Comparison of ENCODE assay signal across 9 mouse cellular contexts in the genomic region with DNA sequence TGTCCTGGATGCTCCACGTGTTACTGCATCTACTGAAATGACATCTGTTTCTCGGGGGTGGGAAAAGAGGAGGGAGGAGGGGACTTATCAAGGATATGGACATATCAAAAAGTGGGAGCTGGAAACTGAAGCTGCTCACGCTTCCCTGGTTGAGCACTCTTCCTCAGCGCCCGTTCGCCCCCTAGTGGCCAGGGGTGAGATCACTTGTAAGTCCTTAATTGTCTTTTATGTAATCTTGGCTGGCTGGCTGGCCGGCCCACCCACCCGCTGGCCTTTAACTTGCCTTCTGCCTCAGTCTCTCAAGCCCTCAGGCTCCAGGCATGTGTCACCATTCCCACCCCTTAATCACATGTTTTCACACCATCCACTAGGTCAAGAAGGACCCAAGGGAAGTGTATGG. TPM values are rescaled to one million over a fixed set of nuclear protein-coding genes. Genes with fewer than 3 reads are reported as not detected.
DNase-seq lines count a peak whose midpoint lies in the region; ATAC-seq lines count a peak whose summit lies in the region.
"Had no signal": no experiment of that assay in that cellular context is flagged by ENCODE, and none has a peak within 500 bp of the region (broad histone marks: within the 10 kb centered on the region; RNA-seq: fewer than 3 reads in every experiment).

No protein-coding gene starts in this region.

- no peaks in the 10 kb centered on the region for H3K9me3 ChIP-seq in kidney, embryonic 14.5 days (ENCODE audit: control insufficient read depth, low read length)
- no peaks in the 10 kb centered on the region for H3K9me3 ChIP-seq in forebrain, embryonic 16.5 days (ENCODE audit: control insufficient read depth, low read length)
- no peaks in the 10 kb centered on the region for H3K9me3 ChIP-seq in hindbrain, embryonic 14.5 days (ENCODE audit: control insufficient read depth, low read length)

- peaks cover 74% of the 10 kb centered on the region for H3K36me3 ChIP-seq in kidney, embryonic 14.5 days (ENCODE audit: control insufficient read depth, insufficient read depth, low read length)
- H3K36me3 ChIP-seq in forebrain, embryonic 16.5 days (ENCODE audit: control insufficient read depth, insufficient read depth) = peaks cover 15% of the 10 kb centered on the region
- peaks cover 70% of the 10 kb centered on the region for H3K36me3 ChIP-seq in hindbrain, embryonic 14.5 days (replicated peaks; ENCODE audit: control insufficient read depth, insufficient read depth)
- H3K36me3 ChIP-seq in splenic B cell, adult 2 months (ENCODE audit: control insufficient read depth, insufficient read depth, low read length, poor library complexity, severe bottlenecking) = peaks cover 3% of the 10 kb centered on the region; the same call in 1 of the 2 replicates

- intact Hi-C loops in left cerebral cortex, postnatal 25 days (cut with DNase I) = loop anchor here (2.0 kb wide), 1 partner anchor 111 kb away; no protein-coding TSS in a partner anchor

- H3K27ac ChIP-seq in kidney, embryonic 14.5 days (ENCODE audit: low read depth, low read length) = no peak overlapping the region
- no peak overlapping the region for H3K27ac ChIP-seq in forebrain, embryonic 16.5 days (ENCODE audit: low read length)
- peak overlapping the region; percentile 16; the same call in 1 of the 2 replicates for H3K27ac ChIP-seq in hindbrain, embryonic 14.5 days

- no peaks in the 10 kb centered on the region for H3K27me3 ChIP-seq in kidney, embryonic 14.5 days (ENCODE audit: control insufficient read depth, insufficient read depth, low read length)
- H3K27me3 ChIP-seq in forebrain, embryonic 16.5 days (replicated peaks; ENCODE audit: control insufficient read depth, insufficient read depth, low read length) = no peaks in the 10 kb centered on the region
- no peaks in the 10 kb centered on the region for H3K27me3 ChIP-seq in hindbrain, embryonic 14.5 days (ENCODE audit: control insufficient read depth, insufficient read depth, low read length)
- H3K27me3 ChIP-seq in splenic B cell, adult 2 months (ENCODE audit: control insufficient read depth, insufficient read depth, low read length, poor library complexity, severe bottlenecking) = no peaks in the 10 kb centered on the region

- H3K4me1 ChIP-seq in kidney, embryonic 14.5 days (ENCODE audit: control insufficient read depth, insufficient read depth, low read length) = peaks cover 7% of the 10 kb centered on the region; the same call in 1 of the 2 replicates
- peaks cover 28% of the 10 kb centered on the region for H3K4me1 ChIP-seq in forebrain, embryonic 16.5 days (replicated peaks; ENCODE audit: control insufficient read depth, insufficient read depth, low read length)
- H3K4me1 ChIP-seq in hindbrain, embryonic 14.5 days (replicated peaks; ENCODE audit: control insufficient read depth, insufficient read depth, low read length) = peaks cover 29% of the 10 kb centered on the region

- H3K9ac ChIP-seq in kidney, embryonic 14.5 days (ENCODE audit: low read depth, low read length) = no peak overlapping the region
- H3K9ac ChIP-seq in forebrain, embryonic 16.5 days (replicated peaks; ENCODE audit: low read depth, low read length) = no peak overlapping the region
- no peak overlapping the region for H3K9ac ChIP-seq in hindbrain, embryonic 14.5 days

- WGBS in kidney, embryonic 14.5 days = 3% methylated on average over 8 of the region's 8 CpGs
- WGBS in forebrain, embryonic 16.5 days = 0% methylated on average over 8 of the region's 8 CpGs
- WGBS in hindbrain, embryonic 14.5 days = 2% methylated on average over 8 of the region's 8 CpGs

- H3K4me2 ChIP-seq in kidney, embryonic 14.5 days (replicated peaks; ENCODE audit: low read depth, low read length) = no peak overlapping the region
- H3K4me2 ChIP-seq in forebrain, embryonic 16.5 days (ENCODE audit: low read length) = no peak overlapping the region
- no peak overlapping the region for H3K4me2 ChIP-seq in hindbrain, embryonic 14.5 days (replicated peaks)

- no peak for ATAC-seq in kidney, embryonic 14.5 days (ENCODE audit: low FRiP score, low TSS enrichment)
- peak; percentile 26 for ATAC-seq in cerebellum, adult (ENCODE audit: insufficient number of reproducible peaks, low FRiP score, low TSS enrichment)
- ATAC-seq in forebrain, embryonic 16.5 days = peak; percentile 24; the same call in 1 of the 2 replicates
- ATAC-seq in hindbrain, embryonic 14.5 days (ENCODE audit: low FRiP score) = no peak

- DNase-seq in kidney, adult 11 months = peak; percentile 76
- peak; percentile 93 for DNase-seq in hindbrain, embryonic 14.5 days (ENCODE audit: low spot score)
- DNase-seq in left cerebral cortex, postnatal 25 days (ENCODE audit: low spot score in 2 of 2) = peak; percentile 85 to 91
- peak; percentile 80 for DNase-seq in naive thymus-derived CD4-positive, alpha-beta T cell, adult 2 months (ENCODE audit: low read depth)
- peak; percentile 78 for DNase-seq in splenic B cell, adult 2 months (ENCODE audit: low read depth, low spot score)

- H3K4me3 ChIP-seq in kidney, embryonic 14.5 days (ENCODE audit: low read length) = no peak overlapping the region
- no peak overlapping the region for H3K4me3 ChIP-seq in forebrain, embryonic 16.5 days (replicated peaks; ENCODE audit: low read length)
- H3K4me3 ChIP-seq in hindbrain, embryonic 14.5 days (replicated peaks; ENCODE audit: low read length) = no peak overlapping the region

RNA-seq across cellular contexts. Expression of a gene that starts 34.1 kb away (rescaled TPM):
- polyA plus RNA-seq in kidney, embryonic 14.5 days (2014; fragmentation: Nextera tagmentation; extraction: Ambion mirVana) = 19.7 and 24.7 TPM in 2 replicates
- 57.0 and 58.6 TPM in 2 replicates for polyA plus RNA-seq in forebrain, embryonic 16.5 days (2015; fragmentation: Nextera tagmentation; extraction: Ambion mirVana)
- polyA plus RNA-seq in hindbrain, embryonic 14.5 days (2014; fragmentation: Nextera tagmentation; extraction: Ambion mirVana) = 66.3 and 73.1 TPM in 2 replicates
- total RNA-seq in left cerebral cortex, postnatal 25 days (2021) = 100 to 1,000 TPM; 505 to 511 TPM

RNA-seq across cellular contexts. Expression of a gene that starts 38.4 kb away (rescaled TPM):
- polyA plus RNA-seq in kidney, embryonic 14.5 days (2014; fragmentation: Nextera tagmentation; extraction: Ambion mirVana) = 23.8 and 25.7 TPM in 2 replicates
- 37.3 and 45.4 TPM in 2 replicates for polyA plus RNA-seq in forebrain, embryonic 16.5 days (2015; fragmentation: Nextera tagmentation; extraction: Ambion mirVana)
- polyA plus RNA-seq in hindbrain, embryonic 14.5 days (2014; fragmentation: Nextera tagmentation; extraction: Ambion mirVana) = 54.4 and 62.4 TPM in 2 replicates
- 10 to 100 TPM; 25.9 to 27.3 TPM for total RNA-seq in left cerebral cortex, postnatal 25 days (2021)

RNA-seq across cellular contexts. Expression of a gene that starts 40.9 kb away (rescaled TPM):
- polyA plus RNA-seq in kidney, embryonic 14.5 days (2014; fragmentation: Nextera tagmentation; extraction: Ambion mirVana) = 0.05 TPM in 1 of 2 replicates, not detected in the other
- 0.45 and 1.3 TPM in 2 replicates for polyA plus RNA-seq in forebrain, embryonic 16.5 days (2015; fragmentation: Nextera tagmentation; extraction: Ambion mirVana)
- polyA plus RNA-seq in hindbrain, embryonic 14.5 days (2014; fragmentation: Nextera tagmentation; extraction: Ambion mirVana) = 3.3 and 4.9 TPM in 2 replicates
- total RNA-seq in left cerebral cortex, postnatal 25 days (2021) = under 1 TPM; 0.32 to 0.76 TPM
- polyA plus RNA-seq: stomach, embryonic 14.5 days had no signal

RNA-seq across cellular contexts. Expression of a gene that starts 41.0 kb away (rescaled TPM):
- polyA plus RNA-seq in kidney, embryonic 14.5 days (2014; fragmentation: Nextera tagmentation; extraction: Ambion mirVana) = 104 and 105 TPM in 2 replicates
- 92.2 and 96.3 TPM in 2 replicates for polyA plus RNA-seq in forebrain, embryonic 16.5 days (2015; fragmentation: Nextera tagmentation; extraction: Ambion mirVana)
- 92.8 and 92.9 TPM in 2 replicates for polyA plus RNA-seq in hindbrain, embryonic 14.5 days (2014; fragmentation: Nextera tagmentation; extraction: Ambion mirVana)
- 100 to 1,000 TPM; 130 to 137 TPM for total RNA-seq in left cerebral cortex, postnatal 25 days (2021)

RNA-seq across cellular contexts. Expression of a gene that starts 54.7 kb away (rescaled TPM):
- polyA plus RNA-seq in kidney, embryonic 14.5 days (2014; fragmentation: Nextera tagmentation; extraction: Ambion mirVana) = 0.54 and 0.91 TPM in 2 replicates
- 0.09 and 0.11 TPM in 2 replicates for polyA plus RNA-seq in forebrain, embryonic 16.5 days (2015; fragmentation: Nextera tagmentation; extraction: Ambion mirVana)
- 0.22 and 0.23 TPM in 2 replicates for polyA plus RNA-seq in hindbrain, embryonic 14.5 days (2014; fragmentation: Nextera tagmentation; extraction: Ambion mirVana)
- total RNA-seq in left cerebral cortex, postnatal 25 days (2021) = not detected

Comparison
In these comparisons a context has a peak if more than half of its experiments do, and no peak if none do; other contexts are left out.
1. ATAC-seq: peak in cerebellum, adult (single experiment) and forebrain, embryonic 16.5 days (single experiment); none in kidney, embryonic 14.5 days (single experiment) and hindbrain, embryonic 14.5 days (single experiment).
2. Peak in every context shown above with its lines, with median percentiles within 50 percentile points of each other: DNase-seq.